Mouse (Mus musculus): ENCODE results near the gene Thoc6. TPM values are rescaled to one million over a fixed set of nuclear protein-coding genes. Genes with fewer than 3 reads are reported as not detected.

Thoc6 gene
- polyA plus RNA-seq, 1 experiment from 2014 or later, result 47.2 TPM

DNA sequence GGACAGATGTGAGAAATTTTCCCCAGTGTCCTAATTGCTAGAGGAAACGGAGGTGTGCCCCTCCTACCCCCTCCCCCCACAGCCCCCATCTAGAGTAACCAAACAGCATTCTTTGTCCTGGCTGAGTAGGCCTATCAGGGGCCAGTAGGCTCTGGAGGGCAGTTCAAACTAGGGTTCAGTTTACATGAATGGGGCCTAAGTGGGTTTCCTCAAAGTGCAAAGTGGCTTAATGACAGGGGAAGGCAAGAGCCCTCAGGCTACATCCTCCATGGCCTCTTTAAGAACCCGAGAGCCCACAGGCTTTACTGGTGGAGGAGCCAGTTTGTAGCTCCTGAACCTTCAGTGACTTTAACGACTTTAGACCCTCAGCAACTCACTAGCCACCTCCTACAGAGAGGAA, 22.1 kb upstream of the Thoc6 start:
- 19% methylated on average over 3 of the region's 3 CpGs for WGBS
- Histone ChIP-seq H3K36me3 (no peaks in the 10 kb centered on the region), H3K27ac (no peak overlapping the region), H3K27me3 (peaks cover 45% of the 10 kb centered on the region), H3K4me1 (replicated peaks) (peaks cover 11% of the 10 kb centered on the region), H3K4me2 (no peak overlapping the region), H3K9me3 (no peaks in the 10 kb centered on the region), H3K4me3 (no peak overlapping the region), H3K9ac (no peak overlapping the region)
- ATAC-seq (ENCODE audit: low FRiP score), result no peak

DNA sequence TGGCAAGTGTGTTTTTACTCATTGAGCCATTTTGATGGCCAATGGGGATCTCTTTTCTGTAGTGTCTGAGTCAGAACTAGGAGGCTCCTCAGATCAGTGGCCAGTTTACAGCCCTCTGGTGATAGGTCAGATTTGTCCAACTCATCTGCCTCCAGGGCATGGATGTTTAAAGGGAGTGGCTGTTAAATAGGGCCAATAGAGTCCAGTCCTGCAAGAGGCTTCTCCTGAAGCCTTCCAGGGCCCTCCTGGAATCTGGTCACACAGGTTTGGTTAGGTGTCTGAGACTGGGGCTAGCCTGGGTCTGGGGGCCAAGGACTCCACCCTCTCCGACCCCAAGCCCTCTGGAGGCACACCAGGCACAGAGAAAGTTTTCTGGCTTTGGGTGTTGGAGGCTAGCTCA, 20.8 kb upstream of the Thoc6 start:
- no peaks in the 10 kb centered on the region for H3K36me3 ChIP-seq
- 68% methylated on average over 1 of the region's 1 CpGs for WGBS
- no peak for ATAC-seq (ENCODE audit: low FRiP score)

DNA sequence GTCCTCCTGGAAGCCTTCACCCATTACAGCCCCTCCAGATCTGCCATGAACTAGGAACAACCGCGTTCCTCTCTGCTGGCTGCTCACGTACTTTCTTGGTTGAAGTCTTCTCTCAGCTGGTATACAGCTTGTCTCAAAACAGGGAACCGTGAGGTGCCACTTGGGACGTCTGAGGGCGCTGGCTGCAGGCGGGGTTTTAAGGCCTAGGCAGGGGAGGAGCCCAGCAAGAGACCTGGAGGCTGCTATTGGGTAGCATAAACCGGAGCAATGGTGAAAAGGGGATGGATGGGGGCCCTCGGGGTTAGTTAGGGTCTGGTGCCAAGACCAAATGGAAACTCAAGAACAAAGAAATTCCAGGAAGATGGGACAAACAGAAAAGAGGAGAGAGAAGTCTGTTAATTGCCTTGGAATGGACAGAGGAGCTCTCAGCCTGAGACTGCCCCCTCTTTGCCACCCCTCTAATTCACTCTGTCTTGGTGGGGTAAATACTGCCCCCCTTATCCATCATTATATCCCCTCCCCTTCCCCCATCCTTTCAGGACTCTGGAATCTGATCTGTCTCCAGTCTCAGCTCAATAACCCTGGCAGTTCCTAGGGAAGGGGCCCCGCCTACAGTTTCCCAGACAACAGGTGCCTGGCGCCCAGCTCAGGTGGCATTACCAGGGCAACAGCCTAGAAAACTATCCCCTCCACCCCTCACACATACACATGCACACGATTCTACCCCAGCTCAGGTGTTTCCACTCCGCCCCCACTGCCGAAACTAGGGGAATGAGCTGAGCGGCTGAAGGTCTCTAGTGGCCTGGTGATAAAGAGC, 10.4 kb upstream of the Thoc6 start, which contains the start of gene Cldn9:
Gene Cldn9 (minus strand): TSS at position 171 of the 817 bp plus-strand sequence.
- WGBS, result 14% methylated on average over 15 of the region's 15 CpGs
- Histone ChIP-seq H3K4me1 (replicated peaks) (peaks cover 24% of the 10 kb centered on the region), H3K4me2 (0 out of 2 replicates have a peak within 1 kb of the TSS, but pooled peaks have one; percentile 25), H3K36me3 (no peaks in the 10 kb centered on the region), H3K9ac (peak within 1 kb of the TSS; percentile 15; the same call in 1 of the 2 replicates), H3K27me3 (peaks cover 59% of the 10 kb centered on the region), H3K9me3 (no peaks in the 10 kb centered on the region), H3K27ac (no peak within 1 kb of the TSS), H3K4me3 (no peak within 1 kb of the TSS; the same call in 1 of the 2 replicates)
- ATAC-seq (ENCODE audit: low FRiP score), result peak; percentile 51; the same call in 1 of the 2 replicates

More for the DNA sequence above, 20.8 kb upstream of the Thoc6 start:
- Histone ChIP-seq H3K27ac (no peak overlapping the region), H3K9ac (no peak overlapping the region), H3K4me3 (no peak overlapping the region), H3K9me3 (no peaks in the 10 kb centered on the region), H3K4me2 (no peak overlapping the region), H3K27me3 (peaks cover 39% of the 10 kb centered on the region), H3K4me1 (replicated peaks) (peaks cover 7% of the 10 kb centered on the region)

DNA sequence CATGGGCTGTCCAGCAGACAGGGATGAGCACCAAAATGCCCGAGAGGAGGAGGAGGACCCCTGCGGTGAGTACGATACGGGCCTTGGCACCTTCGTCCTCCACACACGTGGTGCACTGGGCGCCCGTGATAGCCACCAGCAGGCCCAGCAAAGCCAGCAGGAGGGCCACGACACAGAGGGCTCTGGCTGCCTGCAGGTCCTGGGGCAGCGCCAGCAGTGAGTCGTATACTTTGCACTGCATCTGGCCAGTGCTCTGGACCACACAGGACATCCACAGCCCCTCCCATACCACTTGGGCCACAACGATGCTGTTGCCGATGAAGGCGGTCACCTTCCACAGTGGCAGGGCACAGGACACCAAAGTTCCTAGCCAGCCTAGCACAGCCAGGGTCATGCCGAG, 9.5 kb upstream of the Thoc6 start:
- 0 out of 2 replicates have a peak overlapping the region, but pooled peaks have one; percentile 25 for H3K4me2 ChIP-seq
- peaks cover 24% of the 10 kb centered on the region for H3K4me1 ChIP-seq (replicated peaks)
- peak overlapping the region; percentile 15; the same call in 1 of the 2 replicates for H3K9ac ChIP-seq
- H3K4me3 ChIP-seq, result no peak overlapping the region; the same call in 1 of the 2 replicates
- no peaks in the 10 kb centered on the region for H3K9me3 ChIP-seq
- H3K27me3 ChIP-seq, result peaks cover 68% of the 10 kb centered on the region
- WGBS, result 24% methylated on average over 15 of the region's 15 CpGs
- ATAC-seq (ENCODE audit: low FRiP score), result no peak
- H3K27ac ChIP-seq, result no peak overlapping the region
- no peaks in the 10 kb centered on the region for H3K36me3 ChIP-seq

DNA sequence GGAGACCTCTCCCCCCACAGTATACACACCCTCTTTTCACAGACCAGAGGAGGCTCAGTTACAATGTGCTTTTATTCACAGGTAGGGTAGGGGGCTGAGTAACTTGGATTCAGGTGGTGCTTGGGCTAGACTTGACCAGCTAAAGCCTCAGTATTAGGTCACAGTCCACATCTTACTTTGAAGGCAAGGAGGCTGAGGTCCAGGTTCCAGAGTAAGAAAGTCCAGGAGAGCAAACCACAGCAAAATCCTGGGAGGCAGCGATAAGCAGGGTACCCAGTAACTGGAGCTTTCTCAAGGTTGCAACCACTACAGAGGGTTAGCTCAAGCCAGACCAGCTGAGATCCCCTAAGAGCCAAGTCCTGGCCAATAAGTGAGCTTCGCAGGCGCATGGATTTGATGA, 8.8 kb upstream of the Thoc6 start:
- H3K27me3 ChIP-seq, result peaks cover 75% of the 10 kb centered on the region
- H3K4me1 ChIP-seq (replicated peaks), result peaks cover 25% of the 10 kb centered on the region
- no peak for ATAC-seq (ENCODE audit: low FRiP score)
- H3K36me3 ChIP-seq, result no peaks in the 10 kb centered on the region
- WGBS, result 73% methylated on average over 3 of the region's 3 CpGs
- H3K27ac ChIP-seq, result no peak overlapping the region
- H3K9ac ChIP-seq, result no peak overlapping the region
- no peak overlapping the region for H3K4me2 ChIP-seq
- no peak overlapping the region for H3K4me3 ChIP-seq
- no peaks in the 10 kb centered on the region for H3K9me3 ChIP-seq

GRCm38 (mm10) chr17:23682092-23682491, 8.4 kb upstream of the Thoc6 start:
- ATAC-seq (ENCODE audit: low FRiP score), result no peak
- Histone ChIP-seq H3K36me3 (no peaks in the 10 kb centered on the region), H3K9ac (0 out of 2 replicates have a peak overlapping the region, but pooled peaks have one; percentile 13), H3K4me1 (replicated peaks) (peaks cover 30% of the 10 kb centered on the region), H3K27ac (no peak overlapping the region), H3K4me3 (no peak overlapping the region), H3K27me3 (peaks cover 78% of the 10 kb centered on the region), H3K4me2 (no peak overlapping the region), H3K9me3 (no peaks in the 10 kb centered on the region)
- WGBS, result 71% methylated on average over 4 of the region's 4 CpGs

- Histone ChIP-seq H3K36me3 (no peaks in the 10 kb centered on the region), H3K4me1 (replicated peaks) (peaks cover 40% of the 10 kb centered on the region), H3K4me3 (no peak overlapping the region), H3K27ac (no peak overlapping the region), H3K4me2 (no peak overlapping the region), H3K27me3 (peaks cover 88% of the 10 kb centered on the region), H3K9ac (no peak overlapping the region), H3K9me3 (no peaks in the 10 kb centered on the region)
- ATAC-seq (ENCODE audit: low FRiP score), result no peak
- WGBS, result 77% methylated on average over 10 of the region's 10 CpGs
These were observed 7.4 kb upstream of the Thoc6 start for GRCm38 (mm10) chr17:23681086-23681485.

GRCm38 (mm10) chr17:23680336-23680735, 6.7 kb upstream of the Thoc6 start:
- no peaks in the 10 kb centered on the region for H3K9me3 ChIP-seq
- no peak overlapping the region for H3K27ac ChIP-seq
- H3K36me3 ChIP-seq, result no peaks in the 10 kb centered on the region
- H3K9ac ChIP-seq, result no peak overlapping the region
- WGBS, result 78% methylated on average over 9 of the region's 9 CpGs
- H3K4me3 ChIP-seq, result no peak overlapping the region
- H3K4me2 ChIP-seq, result no peak overlapping the region
- no peak for ATAC-seq (ENCODE audit: low FRiP score)
- H3K4me1 ChIP-seq (replicated peaks), result peaks cover 47% of the 10 kb centered on the region
- H3K27me3 ChIP-seq, result peaks cover 94% of the 10 kb centered on the region

GRCm38 (mm10) chr17:23679127-23679835, 5.6 kb upstream of the Thoc6 start, which contains the start of gene Cldn6:
Gene Cldn6, plus strand, starts transcription at chr17:23679249.
- Histone ChIP-seq H3K27ac (no peak within 1 kb of the TSS), H3K4me1 (replicated peaks) (peaks cover 55% of the 10 kb centered on the region), H3K4me2 (peak within 1 kb of the TSS; percentile 32), H3K36me3 (no peaks in the 10 kb centered on the region), H3K9ac (no peak within 1 kb of the TSS), H3K4me3 (peak within 1 kb of the TSS; percentile 5), H3K27me3 (peaks cover 98% of the 10 kb centered on the region), H3K9me3 (no peaks in the 10 kb centered on the region)
- 2% methylated on average over 38 of the region's 38 CpGs for WGBS
- no peak for ATAC-seq (ENCODE audit: low FRiP score)

DNA sequence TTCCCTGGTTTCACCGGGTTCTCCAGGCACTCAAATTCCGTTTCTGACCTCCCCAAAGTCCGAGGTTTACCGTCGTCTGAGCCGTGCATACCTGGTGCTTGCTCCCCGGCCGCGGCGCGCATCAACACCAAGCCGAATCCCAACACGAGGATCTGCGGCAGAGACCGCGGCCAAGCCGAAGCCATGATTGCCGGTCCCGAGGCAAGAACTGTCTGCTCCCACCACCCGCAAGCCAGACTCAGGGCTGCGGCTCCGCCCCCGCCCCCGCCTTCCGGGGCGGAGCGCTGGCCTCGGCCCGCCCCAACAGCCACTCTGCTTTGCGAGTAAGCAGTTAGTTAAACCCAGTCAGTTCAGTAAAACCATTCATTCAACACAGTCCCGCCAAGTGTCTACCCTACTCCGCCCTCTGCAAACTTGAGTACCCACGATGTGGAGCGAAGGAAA, 3.6 kb upstream of the Thoc6 start, which contains the start of gene Tnfrsf12a:
Gene Tnfrsf12a (minus strand): TSS at position 233 of the 444 bp plus-strand sequence.
- H3K27ac ChIP-seq, result no peak within 1 kb of the TSS
- peak within 1 kb of the TSS; percentile 47 for H3K4me3 ChIP-seq
- peak within 1 kb of the TSS; percentile 65 for H3K9ac ChIP-seq
- H3K9me3 ChIP-seq, result no peaks in the 10 kb centered on the region
- 0 out of 2 replicates have a peak, but pooled peaks have one; percentile 3 for ATAC-seq (ENCODE audit: low FRiP score)
- under 1% methylated on average over 34 of the region's 34 CpGs for WGBS
- no peaks in the 10 kb centered on the region for H3K36me3 ChIP-seq
- peaks cover 77% of the 10 kb centered on the region for H3K27me3 ChIP-seq
- peaks cover 50% of the 10 kb centered on the region for H3K4me1 ChIP-seq (replicated peaks)
- H3K4me2 ChIP-seq, result peak within 1 kb of the TSS; percentile 84

- H3K4me1 ChIP-seq (replicated peaks), result peaks cover 55% of the 10 kb centered on the region
These were observed 2.9 kb upstream of the Thoc6 start for GRCm38 (mm10) chr17:23676473-23677031.

More at GRCm38 (mm10) chr17:23676473-23677031, 2.9 kb upstream of the Thoc6 start:
- Histone ChIP-seq H3K9me3 (no peaks in the 10 kb centered on the region), H3K4me2 (peak overlapping the region; percentile 84), H3K36me3 (no peaks in the 10 kb centered on the region), H3K4me3 (peak overlapping the region; percentile 47), H3K9ac (peak overlapping the region; percentile 65), H3K27ac (no peak overlapping the region), H3K27me3 (peaks cover 70% of the 10 kb centered on the region)
- ATAC-seq (ENCODE audit: low FRiP score), result no peak
- 1% methylated on average over 37 of the region's 37 CpGs for WGBS

Measured in hindbrain, embryonic 13.5 days (tissue).